Mouse (Mus musculus): ENCODE results near the gene Ltb4r1.

DNA sequence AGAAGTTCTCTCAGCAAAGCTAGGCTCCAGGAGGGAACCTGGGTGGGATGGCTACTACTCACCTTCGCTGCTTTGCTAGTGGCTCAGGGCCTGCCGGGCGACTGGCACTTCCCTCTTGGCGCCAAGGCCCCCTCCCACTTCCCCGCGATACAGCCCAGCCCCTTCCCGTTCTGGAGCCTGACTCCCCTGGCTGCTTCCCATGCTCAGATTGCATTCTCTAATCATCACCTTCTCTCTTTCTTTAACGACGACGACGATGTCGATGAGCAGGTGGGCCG lies 18.1 kb downstream of the Ltb4r1 start, which contains the start of gene Adcy4:
- TF ChIP-seq CTCF (conservative IDR thresholded peaks at IDR 0.05; ENCODE audit: low read length) (no peak), NANOG (IDR thresholded peaks at IDR 0.05; ENCODE audit: borderline replicate concordance, low read length) (no peak), POU5F1 (IDR thresholded peaks at IDR 0.05; ENCODE audit: borderline replicate concordance, low read length) (no peak)
